Mouse (Mus musculus): ENCODE data around the gene Cirbp. TPM values are rescaled to one million over a fixed set of nuclear protein-coding genes. Genes with fewer than 3 reads are reported as not detected.

The Cirbp gene
- polyA plus RNA-seq, 1 experiment from 2014 or later: 91.8 TPM

GRCm38 (mm10) chr10:80156752-80157053 is 9.1 kb upstream of the Cirbp start:
- Histone ChIP-seq H3K9me3 (replicated peaks) (no peaks in the 10 kb centered on the region), H3K4me1 (peaks cover 100% of the 10 kb centered on the region), H3K27ac (replicated peaks) (peak overlapping the region; percentile 19; the same call in 1 of the 2 replicates), H3K36me3 (peaks cover 60% of the 10 kb centered on the region), H3K27me3 (ENCODE audit: low read depth, poor library complexity, severe bottlenecking) (no peaks in the 10 kb centered on the region), H3K4me3 (peak overlapping the region; percentile 27; the same call in 1 of the 2 replicates)
- WGBS: 76% methylated on average over 7 of the region's 7 CpGs
- DNase-seq (ENCODE audit: low spot score): no peak

DNA sequence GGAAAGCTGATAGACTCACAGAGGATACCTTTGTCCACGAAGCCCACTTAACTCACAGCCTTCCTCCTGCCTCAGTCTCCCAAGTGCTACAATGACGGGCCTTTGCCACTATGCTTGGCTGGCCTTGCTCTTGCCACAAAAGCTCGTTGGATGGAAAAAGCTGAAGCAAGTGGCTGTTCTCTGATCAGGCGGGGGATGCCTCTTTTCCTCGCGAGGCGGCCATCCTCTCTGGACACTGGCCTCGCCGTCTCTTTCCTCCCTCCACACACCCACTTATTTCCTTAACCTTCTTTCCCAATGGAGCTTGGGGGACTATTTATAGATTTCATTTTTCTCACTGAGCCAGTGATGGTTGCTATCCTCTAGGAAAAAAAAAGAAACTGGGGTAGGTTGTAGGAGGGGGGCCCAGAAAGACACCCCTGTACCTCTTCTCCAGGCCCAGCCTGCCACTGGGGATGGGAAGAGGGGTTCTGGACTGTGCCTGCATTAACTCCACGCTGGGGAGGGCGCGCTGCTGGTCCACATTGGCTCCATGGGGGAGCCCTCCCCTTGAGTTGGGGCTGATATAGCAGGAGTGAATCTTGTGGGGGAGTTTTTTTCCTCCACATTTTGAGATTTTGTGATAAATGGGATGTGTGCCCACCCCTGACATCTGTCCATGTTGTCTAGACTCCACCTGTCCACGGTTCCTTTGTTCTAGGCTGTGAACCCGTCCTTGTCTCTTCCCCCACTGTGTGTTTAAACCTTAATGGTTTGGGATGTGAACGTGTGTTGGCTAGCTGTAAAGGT is 8.4 kb upstream of the Cirbp start:
- WGBS: 61% methylated on average over 15 of the region's 15 CpGs
- peak overlapping the region; percentile 88; the same call in 1 of the 2 replicates for H3K27ac ChIP-seq (replicated peaks)
- no peaks in the 10 kb centered on the region for H3K27me3 ChIP-seq (ENCODE audit: low read depth, poor library complexity, severe bottlenecking)
- H3K4me3 ChIP-seq: peak overlapping the region; percentile 27; the same call in 1 of the 2 replicates
- no peak for DNase-seq (ENCODE audit: low spot score)
- H3K36me3 ChIP-seq: peaks cover 54% of the 10 kb centered on the region
- H3K9me3 ChIP-seq (replicated peaks): no peaks in the 10 kb centered on the region
- peaks cover 100% of the 10 kb centered on the region for H3K4me1 ChIP-seq

- WGBS: 16% methylated on average over 18 of the region's 18 CpGs
- Histone ChIP-seq H3K27me3 (ENCODE audit: low read depth, poor library complexity, severe bottlenecking) (no peaks in the 10 kb centered on the region), H3K27ac (replicated peaks) (peak overlapping the region; percentile 88), H3K4me3 (peak overlapping the region; percentile 51), H3K9me3 (replicated peaks) (no peaks in the 10 kb centered on the region), H3K4me1 (peaks cover 99% of the 10 kb centered on the region), H3K36me3 (peaks cover 43% of the 10 kb centered on the region)
- peak; percentile 68 for DNase-seq (ENCODE audit: low spot score)
These were observed 7.3 kb upstream of the Cirbp start for GRCm38 (mm10) chr10:80158307-80158986.

DNA sequence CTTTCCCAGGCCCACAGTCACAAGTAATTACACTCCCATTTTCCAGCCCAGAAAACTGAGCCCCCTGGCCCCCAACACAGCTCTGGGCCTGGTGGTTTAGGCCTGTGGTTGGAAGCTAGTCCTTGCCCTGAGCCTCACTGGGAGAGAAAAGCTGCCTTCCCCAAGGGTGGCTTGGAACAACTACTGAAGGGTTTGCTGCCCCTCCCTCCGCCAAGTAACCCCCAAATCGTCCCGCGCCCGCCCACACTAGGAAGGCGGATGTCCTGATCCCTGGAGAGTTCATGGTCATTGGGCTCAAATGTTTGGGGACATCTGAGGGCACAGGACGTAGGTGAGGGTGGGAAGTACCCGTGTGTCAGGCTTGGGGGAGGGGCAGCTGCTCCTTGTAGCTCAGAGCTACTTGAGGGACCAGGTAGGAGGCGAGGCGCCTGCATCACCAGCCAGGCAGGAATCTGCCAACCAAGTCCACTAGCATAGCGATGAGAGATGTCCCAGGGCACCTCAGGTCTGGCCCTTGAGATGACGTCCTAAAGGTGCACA is 6.7 kb upstream of the Cirbp start:
- H3K4me3 ChIP-seq: peak overlapping the region; percentile 51
- no peaks in the 10 kb centered on the region for H3K9me3 ChIP-seq (replicated peaks)
- H3K27ac ChIP-seq (replicated peaks): peak overlapping the region; percentile 88
- DNase-seq (ENCODE audit: low spot score): no peak
- peaks cover 6% of the 10 kb centered on the region for H3K27me3 ChIP-seq (ENCODE audit: low read depth, poor library complexity, severe bottlenecking)
- H3K36me3 ChIP-seq: peaks cover 36% of the 10 kb centered on the region
- 12% methylated on average over 12 of the region's 12 CpGs for WGBS
- H3K4me1 ChIP-seq: peaks cover 98% of the 10 kb centered on the region

DNA sequence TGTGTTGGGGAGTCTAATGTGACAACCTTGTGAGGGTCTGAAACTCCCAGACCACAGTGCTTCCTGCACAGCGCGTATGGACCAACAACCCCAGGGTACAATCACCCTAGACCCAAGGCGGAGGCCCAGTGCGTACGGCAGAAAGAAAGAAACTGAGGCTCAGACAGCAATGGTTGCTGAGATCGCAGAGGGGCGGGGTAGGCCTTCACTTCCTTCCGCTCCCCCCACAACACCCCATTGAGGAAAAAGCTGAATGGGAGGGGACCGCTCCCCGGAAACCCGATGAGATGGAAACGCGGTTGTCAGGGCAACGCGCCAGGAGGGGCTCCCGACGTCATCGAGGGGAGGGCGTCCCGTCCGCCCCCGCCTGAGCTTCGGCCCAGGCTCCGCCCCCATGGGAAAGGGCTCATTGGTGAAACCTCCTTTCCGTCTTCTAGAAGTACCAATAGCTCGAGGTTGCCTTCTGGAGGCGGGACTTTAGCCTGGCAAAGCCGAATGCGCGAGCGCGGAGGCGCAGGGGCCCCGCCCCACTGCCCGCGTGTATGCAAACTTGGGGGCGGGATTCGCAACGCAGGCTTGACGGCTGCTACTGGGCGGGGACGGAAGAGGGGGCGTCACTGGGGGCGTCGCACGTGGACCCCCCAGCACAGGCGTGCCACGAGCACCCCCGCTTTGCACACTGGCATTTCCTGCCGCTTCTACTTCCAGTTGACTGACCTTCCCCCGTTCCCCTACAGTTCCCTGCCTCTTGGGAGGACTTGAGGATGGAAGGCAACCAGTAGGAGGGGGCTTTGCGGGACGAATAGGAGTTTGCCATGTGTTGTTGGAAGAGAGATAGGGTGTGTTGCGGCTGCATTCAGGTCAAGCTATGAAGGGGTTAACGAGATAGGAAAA is 6.0 kb upstream of the Cirbp start:
- Histone ChIP-seq H3K36me3 (peaks cover 29% of the 10 kb centered on the region), H3K4me1 (peaks cover 98% of the 10 kb centered on the region), H3K4me3 (peak overlapping the region; percentile 51), H3K9me3 (replicated peaks) (no peaks in the 10 kb centered on the region), H3K27me3 (ENCODE audit: low read depth, poor library complexity, severe bottlenecking) (peaks cover 9% of the 10 kb centered on the region), H3K27ac (replicated peaks) (peak overlapping the region; percentile 88)
- DNase-seq (ENCODE audit: low spot score): peak; percentile 97
- under 1% methylated on average over 55 of the region's 55 CpGs for WGBS

DNA sequence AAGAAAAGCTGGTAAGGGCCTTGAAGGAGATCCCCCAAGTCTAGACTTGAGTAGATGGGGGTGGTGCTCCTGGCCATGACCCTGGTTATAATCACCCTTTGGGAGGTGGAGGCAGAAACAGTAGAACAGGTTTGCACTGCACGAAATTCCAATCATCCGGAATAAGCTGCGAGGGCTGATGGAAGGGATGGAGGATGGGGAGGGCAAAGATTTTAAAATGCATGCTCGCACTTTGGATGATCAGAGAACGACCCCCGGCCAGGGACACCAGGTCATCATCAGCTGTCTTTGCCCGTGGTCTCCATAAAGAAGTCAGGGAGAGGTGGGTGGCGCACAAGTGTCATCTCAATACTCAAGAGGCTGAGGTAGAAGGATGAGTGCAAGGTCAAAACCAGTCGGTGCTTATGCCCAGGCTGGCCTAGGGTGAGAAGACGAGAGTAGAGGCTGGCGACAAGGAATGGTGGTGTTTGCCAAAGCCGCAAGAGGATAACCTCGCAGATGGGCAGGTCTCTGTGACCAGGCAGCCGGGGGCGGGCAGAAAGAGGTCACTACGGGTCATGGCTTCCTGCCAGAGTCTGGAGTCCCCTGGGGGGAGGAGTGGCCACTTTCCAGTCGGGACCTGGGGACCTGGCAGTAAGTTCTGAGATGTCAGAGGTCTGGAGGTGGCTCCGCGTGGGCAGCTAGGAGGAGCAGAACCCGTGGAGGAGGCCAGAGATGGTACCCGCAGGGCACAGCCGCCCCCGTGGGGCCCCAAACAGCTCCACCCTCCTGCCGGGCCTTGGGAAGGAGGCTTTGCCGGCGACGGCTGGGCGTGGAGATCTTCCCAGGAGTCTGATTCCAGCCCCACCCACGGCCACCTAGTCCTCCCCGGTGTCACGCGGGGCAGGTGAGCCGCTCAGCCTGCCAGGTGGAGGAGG is 5.1 kb upstream of the Cirbp start:
- under 1% methylated on average over 33 of the region's 33 CpGs for WGBS
- no peaks in the 10 kb centered on the region for H3K9me3 ChIP-seq (replicated peaks)
- H3K27me3 ChIP-seq (ENCODE audit: low read depth, poor library complexity, severe bottlenecking): peaks cover 9% of the 10 kb centered on the region
- H3K27ac ChIP-seq (replicated peaks): peak overlapping the region; percentile 88
- H3K4me1 ChIP-seq: peaks cover 98% of the 10 kb centered on the region
- DNase-seq (ENCODE audit: low spot score): peak; percentile 77
- peaks cover 20% of the 10 kb centered on the region for H3K36me3 ChIP-seq
- H3K4me3 ChIP-seq: peak overlapping the region; percentile 51

DNA sequence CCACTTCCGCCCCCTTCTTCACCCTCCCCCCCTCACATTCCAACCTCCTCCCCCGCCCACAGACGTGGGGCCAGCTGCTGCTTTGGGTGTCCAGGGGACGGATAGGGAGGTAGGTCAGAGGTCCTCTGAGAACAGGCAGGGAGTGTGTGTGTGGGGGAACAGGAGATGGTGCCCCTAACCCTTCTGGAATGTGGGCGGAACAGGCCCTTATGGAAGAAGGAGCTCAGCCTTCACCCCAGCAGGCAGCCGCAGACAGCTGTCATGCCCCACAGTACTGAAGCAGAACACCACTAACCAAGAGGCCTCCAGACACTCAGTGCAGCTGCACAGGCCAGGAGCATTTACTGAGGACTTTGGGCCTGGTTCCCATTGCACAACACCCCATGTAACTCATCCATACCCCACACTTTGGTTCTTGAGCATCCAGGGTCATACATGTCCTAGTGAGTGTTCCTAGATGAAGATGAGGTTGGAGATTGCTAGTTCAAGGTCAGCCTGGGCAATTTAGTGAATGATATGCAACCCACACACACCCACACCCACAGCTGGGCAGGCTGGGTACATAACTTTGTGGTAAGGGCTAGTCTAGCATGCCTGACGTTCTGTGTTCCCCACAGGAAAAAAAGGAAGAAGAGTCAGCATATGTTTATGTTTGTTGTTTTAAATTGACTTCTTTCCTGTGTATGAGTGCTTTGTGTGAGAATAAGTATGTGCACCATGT is 4.1 kb upstream of the Cirbp start:
- Histone ChIP-seq H3K36me3 (peaks cover 11% of the 10 kb centered on the region), H3K4me3 (peak overlapping the region; percentile 51), H3K4me1 (peaks cover 96% of the 10 kb centered on the region), H3K27me3 (ENCODE audit: low read depth, poor library complexity, severe bottlenecking) (peaks cover 9% of the 10 kb centered on the region), H3K27ac (replicated peaks) (peak overlapping the region; percentile 88), H3K9me3 (replicated peaks) (no peaks in the 10 kb centered on the region)
- WGBS: 8% methylated on average over 6 of the region's 7 CpGs
- peak; percentile 70 for DNase-seq (ENCODE audit: low spot score)

GRCm38 (mm10) chr10:80162243-80162608 is 3.6 kb upstream of the Cirbp start:
- H3K4me1 ChIP-seq: peaks cover 96% of the 10 kb centered on the region
- H3K27me3 ChIP-seq (ENCODE audit: low read depth, poor library complexity, severe bottlenecking): peaks cover 9% of the 10 kb centered on the region
- H3K27ac ChIP-seq (replicated peaks): peak overlapping the region; percentile 88
- no peaks in the 10 kb centered on the region for H3K9me3 ChIP-seq (replicated peaks)
- 0 out of 2 replicates have a peak overlapping the region, but pooled peaks have one; percentile 5 for H3K4me3 ChIP-seq
- no peak for DNase-seq (ENCODE audit: low spot score)
- H3K36me3 ChIP-seq: peaks cover 5% of the 10 kb centered on the region
- 83% methylated on average over 3 of the region's 3 CpGs for WGBS

DNA sequence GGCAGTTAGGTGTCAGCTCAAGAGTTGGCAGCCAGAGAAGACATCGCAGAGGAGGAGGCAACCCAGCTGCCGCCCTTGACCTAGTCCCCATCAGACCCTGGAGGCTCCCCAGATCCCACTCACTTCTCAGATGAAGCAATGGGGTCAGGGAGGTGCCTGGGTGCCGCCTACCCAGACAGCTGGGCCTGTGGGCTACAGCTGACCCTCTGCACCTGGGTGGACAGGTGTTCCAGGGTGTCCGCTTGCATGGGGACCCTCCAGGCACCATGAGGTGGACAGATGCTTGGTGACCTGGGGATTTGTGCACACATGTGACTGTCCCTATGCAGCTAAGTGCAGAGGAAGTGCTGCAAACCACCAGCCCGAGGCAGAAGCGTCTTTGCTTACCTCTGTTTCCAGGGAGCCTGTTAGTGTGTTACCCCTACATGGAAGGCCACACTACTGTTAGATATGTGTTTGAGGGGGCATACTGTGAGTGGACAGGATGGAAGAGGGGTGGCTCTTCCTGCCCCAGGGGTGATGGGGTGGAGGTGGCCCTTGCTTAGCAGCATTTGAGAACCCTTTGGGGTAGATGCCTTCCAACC is 3.0 kb upstream of the Cirbp start:
- no peaks in the 10 kb centered on the region for H3K36me3 ChIP-seq
- no peak for DNase-seq (ENCODE audit: low spot score)
- H3K4me1 ChIP-seq: peaks cover 94% of the 10 kb centered on the region
- H3K9me3 ChIP-seq (replicated peaks): no peaks in the 10 kb centered on the region
- H3K4me3 ChIP-seq: 0 out of 2 replicates have a peak overlapping the region, but pooled peaks have one; percentile 5
- peaks cover 9% of the 10 kb centered on the region for H3K27me3 ChIP-seq (ENCODE audit: low read depth, poor library complexity, severe bottlenecking)
- peak overlapping the region; percentile 88 for H3K27ac ChIP-seq (replicated peaks)
- WGBS: 82% methylated on average over 6 of the region's 6 CpGs

DNA sequence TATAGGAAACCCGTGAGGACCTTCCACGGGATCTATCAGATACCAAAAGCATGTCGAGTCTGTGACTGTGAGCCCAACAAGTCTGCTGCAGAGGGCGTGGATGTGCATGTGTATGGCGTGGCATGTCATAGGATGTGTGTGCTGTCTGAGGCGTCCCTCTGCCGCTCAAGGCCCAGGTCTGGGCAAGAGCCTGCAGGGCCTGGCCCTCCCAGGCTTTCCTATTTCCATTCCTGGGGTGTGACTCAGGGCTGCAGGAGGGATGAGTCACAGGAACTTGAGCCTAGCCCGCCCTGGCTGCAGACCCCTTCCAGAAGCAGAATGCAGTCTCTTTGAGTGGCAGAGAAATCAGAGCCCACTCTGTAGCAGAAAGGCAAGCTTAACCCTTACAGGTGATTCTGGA is 2.1 kb upstream of the Cirbp start:
- peaks cover 89% of the 10 kb centered on the region for H3K4me1 ChIP-seq

More for the DNA sequence above, 2.1 kb upstream of the Cirbp start:
- H3K9me3 ChIP-seq (replicated peaks): no peaks in the 10 kb centered on the region
- peak overlapping the region; percentile 78; the same call in 1 of the 2 replicates for H3K27ac ChIP-seq (replicated peaks)
- DNase-seq (ENCODE audit: low spot score): no peak
- H3K27me3 ChIP-seq (ENCODE audit: low read depth, poor library complexity, severe bottlenecking): peaks cover 9% of the 10 kb centered on the region
- H3K36me3 ChIP-seq: no peaks in the 10 kb centered on the region
- peak overlapping the region; percentile 53 for H3K4me3 ChIP-seq
- 75% methylated on average over 8 of the region's 8 CpGs for WGBS

Data from midbrain, embryonic 10.5 days (tissue).